Mouse (Mus musculus) heart, adult 10 weeks (tissue): ENCODE measurements around the gene Zc3h18. TPM values are rescaled to one million over a fixed set of nuclear protein-coding genes. Genes with fewer than 3 reads are reported as not detected.

ENCODE experiments used
- polyA plus RNA-seq: library from polyadenylated mRNA; stranded (reverse); fragments of 350-450 nt; fragmentation: Illumina TruSeq; extraction: RNeasy Lipid Tissue Mini Kit (QIAGEN cat#74804); gene quantifications from one replicate; pipeline ENCODE4 v1.2.3, GENCODE M21; 2014; ENCODE audit warnings: low read depth, low replicate concordance

Zc3h18 gene
- 20.0 TPM for polyA plus RNA-seq

DNA sequence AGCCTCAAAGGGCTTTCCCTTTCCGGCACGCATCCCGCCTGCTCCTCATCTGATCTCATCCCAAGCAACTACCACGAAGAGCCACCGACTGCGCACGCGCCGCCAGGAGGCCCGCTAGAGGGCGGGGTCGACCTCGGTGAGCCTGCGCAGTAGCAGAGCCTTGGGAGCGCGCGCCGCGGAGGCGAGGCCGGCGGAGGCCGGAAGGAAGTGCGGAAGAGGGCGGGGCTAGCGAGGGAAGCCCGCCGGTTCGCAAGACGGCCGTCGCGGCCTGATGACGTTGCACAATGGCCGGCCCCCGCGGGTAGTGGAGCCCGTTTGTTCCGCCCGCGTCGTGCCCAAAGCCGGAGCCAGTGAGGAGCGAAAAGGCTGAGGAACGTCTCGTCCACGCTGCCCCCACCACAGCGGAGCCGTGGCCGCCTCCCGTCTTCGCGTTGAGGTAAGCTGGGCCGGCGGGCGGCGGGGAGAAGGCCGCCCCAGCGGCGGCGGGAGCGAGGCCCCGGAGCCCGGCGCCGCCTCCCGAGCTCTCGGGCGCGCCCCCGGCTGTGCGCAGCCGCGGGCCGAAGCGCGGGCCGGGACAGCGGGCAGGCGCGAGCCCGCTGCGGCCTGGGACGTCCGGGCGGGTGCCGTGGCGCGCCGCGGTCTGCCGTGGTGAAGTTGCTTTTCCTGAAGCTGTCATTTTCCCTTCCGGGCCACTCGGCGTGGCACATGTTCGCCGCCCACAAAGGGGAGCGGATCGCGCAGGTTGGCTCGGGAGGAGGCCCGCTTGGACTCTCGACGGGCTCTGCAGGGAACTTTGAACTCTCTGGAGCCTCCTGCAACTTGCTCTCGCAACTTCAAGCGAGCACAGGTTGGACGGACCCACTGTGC lies at the start of gene Zc3h18:
Zc3h18 (plus strand) TSS at position 245 of the 867 bp plus-strand sequence.

DNA sequence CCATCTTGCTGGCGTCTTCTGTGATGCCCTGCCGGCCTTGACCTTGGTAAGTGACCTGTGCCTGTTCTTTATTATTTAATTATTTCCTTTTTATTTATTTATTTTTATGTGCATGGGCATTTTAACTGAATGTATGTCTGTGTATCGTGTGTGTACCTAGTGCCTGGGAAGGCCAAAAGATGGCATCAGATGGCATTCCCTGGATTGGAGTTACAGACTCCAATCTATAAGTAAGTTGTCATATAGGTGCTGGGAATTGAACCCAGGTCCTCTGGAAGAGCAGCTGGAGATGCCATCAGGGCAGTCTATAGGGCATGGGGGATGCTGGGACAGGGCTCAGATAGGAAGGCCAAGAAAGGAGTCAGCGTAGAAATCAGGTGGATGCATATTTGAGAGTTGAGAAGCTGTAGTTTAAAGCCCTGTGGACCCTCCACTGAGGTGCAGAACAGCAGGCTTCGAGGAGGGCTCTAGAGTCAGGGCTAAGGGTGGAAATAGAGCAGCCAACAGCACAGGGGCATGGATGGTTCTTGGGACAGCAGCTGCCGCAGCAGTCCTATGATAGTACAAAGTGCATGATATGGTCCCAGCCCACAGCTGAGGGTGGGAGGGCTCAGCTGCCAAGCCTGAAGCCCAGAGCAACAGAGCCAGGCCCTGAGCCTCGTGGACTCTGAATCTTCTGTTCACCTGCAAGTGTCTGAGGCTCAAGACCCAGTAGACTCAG lies 15.6 kb upstream of the Zc3h18 start, which contains the start of gene Trhr2:
Trhr2 (minus strand) TSS at position 51 of the 721 bp plus-strand sequence.

DNA sequence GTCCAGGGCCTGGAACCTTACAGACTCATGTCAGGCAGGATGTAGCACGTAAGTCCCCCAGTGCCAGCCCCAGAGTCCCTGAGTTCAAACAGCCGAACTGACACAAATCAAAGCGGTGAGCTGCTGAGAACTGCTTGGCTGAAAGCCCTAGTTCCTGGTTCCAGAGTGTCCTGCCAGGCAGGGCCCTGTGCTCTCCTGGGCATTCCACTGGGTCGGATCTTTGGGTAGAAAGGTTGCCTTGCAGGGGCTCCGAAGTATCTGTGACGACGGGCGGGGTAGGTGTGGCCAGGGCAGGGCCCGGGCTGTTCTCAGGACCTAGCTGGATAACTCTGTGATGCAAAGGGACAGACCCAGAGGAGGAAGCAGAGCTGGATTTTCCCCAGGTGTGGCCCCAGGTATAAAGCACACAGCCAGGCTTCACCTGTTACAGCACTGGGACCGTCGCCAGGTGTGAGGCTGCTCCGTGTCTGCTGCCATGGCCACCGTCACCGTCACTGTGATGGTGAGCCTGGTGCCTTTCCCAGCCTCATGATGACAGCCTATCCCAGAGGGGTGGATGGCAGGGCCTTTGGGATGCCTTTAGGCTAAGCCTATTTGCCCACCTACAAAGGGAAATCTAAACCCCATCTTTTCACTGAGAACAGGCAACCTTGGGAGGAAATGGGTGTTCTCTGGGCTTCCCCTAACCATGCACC lies 45.1 kb downstream of the Zc3h18 start, which contains the start of gene Il17c:
Il17c (plus strand) TSS at position 645 of the 695 bp plus-strand sequence.

DNA sequence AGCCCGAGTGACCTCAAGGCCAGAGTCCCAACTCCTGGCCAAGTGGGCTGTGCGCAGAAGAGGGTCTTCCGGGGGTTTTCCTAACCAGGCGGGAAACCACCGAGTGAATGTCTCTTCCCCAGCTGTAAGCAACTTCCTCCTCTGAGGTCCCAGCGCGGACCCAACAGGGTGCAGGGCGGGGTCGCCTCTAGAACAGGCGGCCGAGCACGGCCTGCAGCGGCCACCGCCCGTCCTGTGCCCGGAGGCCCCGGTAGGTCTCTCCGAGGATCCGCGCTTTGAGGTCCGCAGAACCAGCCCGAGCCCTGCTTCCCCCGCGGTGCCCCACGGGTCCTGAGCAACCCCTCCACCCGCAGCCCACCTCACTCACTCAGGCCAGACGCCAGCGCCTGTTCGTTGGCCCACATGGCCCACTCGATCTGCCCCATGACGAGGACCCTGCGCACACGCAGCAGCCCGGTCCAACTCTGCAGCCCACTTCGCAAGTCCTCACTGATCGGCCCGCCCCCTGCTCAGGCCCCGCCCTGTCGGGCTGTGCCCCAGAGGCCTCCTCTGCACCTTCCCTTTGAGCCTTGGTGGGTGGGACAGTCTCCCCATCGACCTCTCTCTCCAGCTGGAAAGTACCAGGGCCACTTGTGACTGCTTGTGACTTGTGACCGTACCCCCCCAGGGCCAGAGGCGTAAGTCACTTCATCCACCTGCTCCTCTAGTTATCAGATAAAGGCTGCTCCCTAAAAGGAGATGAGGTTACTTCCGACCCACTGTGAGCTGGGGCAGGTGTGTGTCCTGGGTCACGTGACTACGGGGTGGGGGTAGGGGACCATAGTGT lies 56.2 kb downstream of the Zc3h18 start, which contains the start of gene Cyba:
Cyba (minus strand) TSS at position 488 of the 826 bp plus-strand sequence.

DNA sequence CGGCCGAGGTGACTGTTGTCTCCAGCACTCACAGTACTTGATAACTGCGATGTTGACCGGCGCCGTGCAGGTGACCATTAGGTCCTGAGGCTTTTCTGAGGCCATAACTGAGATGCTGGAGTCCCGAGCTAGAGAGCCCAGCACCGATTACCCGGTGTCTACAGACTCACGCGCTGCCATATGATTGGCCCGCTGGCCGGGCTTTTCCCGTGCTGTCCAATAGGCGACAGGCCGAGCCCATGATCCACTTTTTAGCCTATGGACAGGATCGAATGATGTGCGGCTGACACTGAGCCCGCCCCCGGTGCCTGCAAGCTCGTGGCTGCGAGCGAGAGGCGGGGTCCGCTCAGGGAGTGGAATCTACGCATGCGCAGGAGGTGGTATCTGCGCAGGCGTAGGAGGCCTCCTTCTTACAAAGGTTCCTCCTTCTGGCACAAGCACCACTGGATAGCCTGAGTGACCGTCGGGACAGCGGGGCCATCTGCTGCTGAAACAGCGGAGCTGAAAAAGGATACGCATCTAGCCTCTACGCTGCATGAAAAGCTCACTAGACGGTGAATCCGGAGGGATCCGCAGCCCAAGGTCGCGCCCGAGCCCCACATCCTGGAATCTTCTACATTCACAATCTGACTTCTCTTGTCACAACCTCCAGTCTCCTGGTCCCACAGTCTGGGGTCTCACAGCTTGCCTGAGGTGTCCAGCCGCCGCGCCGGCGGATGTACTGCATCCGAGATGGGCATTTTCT lies 67.0 kb downstream of the Zc3h18 start, which contains the start of gene Mvd:
Mvd (minus strand) TSS at position 161 of the 745 bp plus-strand sequence.

DNA sequence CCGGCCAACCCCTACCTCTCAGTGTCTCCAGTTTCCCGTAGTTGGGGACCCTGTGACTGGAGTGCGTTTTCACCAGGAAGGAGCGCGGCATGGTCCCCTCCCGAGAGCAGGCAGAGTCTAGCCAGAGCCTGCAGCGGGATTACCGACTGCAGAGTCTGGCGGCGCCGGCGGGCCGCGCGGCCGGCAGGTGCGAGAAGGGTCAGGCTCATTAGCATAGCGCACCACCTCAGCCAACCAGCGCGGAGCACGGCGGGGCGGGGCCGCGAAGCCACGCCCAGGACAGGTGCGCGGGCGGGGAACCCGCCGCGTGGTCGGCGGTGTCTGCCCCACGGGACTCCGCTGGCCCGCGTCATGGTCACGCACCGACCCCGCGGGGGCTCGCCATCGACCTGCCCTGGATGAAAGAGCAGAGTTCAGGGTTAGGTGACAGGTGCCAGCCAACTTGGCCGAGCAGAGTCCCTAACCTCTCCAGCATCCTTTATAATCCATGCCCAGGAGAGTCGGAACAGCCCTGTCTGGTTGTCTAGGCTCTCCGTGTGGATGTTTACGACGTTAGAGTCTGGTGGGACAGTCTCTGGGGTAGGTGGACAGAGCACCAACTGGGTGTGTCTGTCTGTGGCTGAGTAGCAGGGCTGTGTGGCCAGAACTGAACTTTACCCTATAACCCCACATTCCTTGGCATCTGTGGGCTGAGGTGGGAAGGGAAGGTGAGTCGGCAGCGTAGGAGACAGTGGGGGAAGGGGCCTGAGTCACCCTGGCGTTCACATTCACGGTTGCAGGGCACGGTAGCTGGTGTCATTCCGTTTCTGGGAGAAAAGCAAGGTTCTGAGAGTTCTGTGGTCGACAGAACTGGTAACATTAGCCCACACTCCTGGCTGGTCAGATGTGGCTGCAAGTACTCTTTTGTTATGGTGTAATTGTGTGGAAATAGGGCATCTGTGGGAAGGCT lies 84.4 kb downstream of the Zc3h18 start, which contains the start of gene Snai3:
Snai3 (minus strand) TSS at position 210 of the 949 bp plus-strand sequence.

Other genes starting within 250 kb of the Zc3h18 start
- 11.5 TPM for gene Zfpm1, start 94.5 kb upstream of the Zc3h18 start, polyA plus RNA-seq
- gene Trhr2, start 15.9 kb upstream of the Zc3h18 start, polyA plus RNA-seq = not detected
- gene Il17c, start 45.4 kb downstream of the Zc3h18 start, polyA plus RNA-seq = not detected
- 57.1 TPM for gene Cyba, start 56.3 kb downstream of the Zc3h18 start, polyA plus RNA-seq
- 5.9 TPM for gene Mvd, start 66.8 kb downstream of the Zc3h18 start, polyA plus RNA-seq
- 4.3 TPM for gene Snai3, start 84.1 kb downstream of the Zc3h18 start, polyA plus RNA-seq
- gene Rnf166, start 99.5 kb downstream of the Zc3h18 start, polyA plus RNA-seq = 35.8 TPM
- gene Ctu2, start 99.5 kb downstream of the Zc3h18 start, polyA plus RNA-seq = 12.8 TPM
- 20.7 TPM for gene Piezo1, start 174.7 kb downstream of the Zc3h18 start, polyA plus RNA-seq
- 1.6 TPM for gene Cdt1, start 191.4 kb downstream of the Zc3h18 start, polyA plus RNA-seq
- gene Aprt, start 200.3 kb downstream of the Zc3h18 start, polyA plus RNA-seq = 35.1 TPM
- 4.1 TPM for gene Galns, start 234.9 kb downstream of the Zc3h18 start, polyA plus RNA-seq
- gene Trappc2l, start 235.0 kb downstream of the Zc3h18 start, polyA plus RNA-seq = 45.3 TPM
- gene Pabpn1l, start 246.1 kb downstream of the Zc3h18 start, polyA plus RNA-seq = not detected